Mouse (Mus musculus) thymus, adult 2 months (tissue): ENCODE measurements around the gene Kif13a. TPM values are rescaled to one million over a fixed set of nuclear protein-coding genes. Genes with fewer than 3 reads are reported as not detected.

Experiments
- DNase-seq: peaks from one replicate; pipeline ENCODE4 v3.0.0; 2021
- H3K27ac ChIP-seq: fragments of 200-500 bp; 2 replicates; pipeline ENCODE4 v1.5.1; 2012; ENCODE audit warnings: low read length, control low read depth; ENCODE audit not compliant: control insufficient read depth, insufficient read depth
- H3K27me3 ChIP-seq: fragments of 200-500 bp; 2 replicates; pipeline ENCODE4 v1.6.1; 2012; ENCODE audit warnings: mild to moderate bottlenecking, low read length, moderate library complexity, mixed read lengths; ENCODE audit not compliant: control insufficient read depth, insufficient read depth
- H3K36me3 ChIP-seq: fragments of 200-500 bp; 2 replicates; pipeline ENCODE4 v1.6.1; 2012; ENCODE audit warnings: mild to moderate bottlenecking, low read length, moderate library complexity; ENCODE audit not compliant: control insufficient read depth, insufficient read depth
- H3K4me1 ChIP-seq: fragments of 200-500 bp; replicated peaks from 2 replicates; pipeline ENCODE4 v1.6.1; 2012; ENCODE audit warnings: low read length; ENCODE audit not compliant: control insufficient read depth, insufficient read depth
- H3K4me3 ChIP-seq: fragments of 200-500 bp; 2 replicates; pipeline ENCODE4 v1.5.1; 2012; ENCODE audit warnings: mild to moderate bottlenecking, low read length, control low read depth, moderate library complexity; ENCODE audit not compliant: control insufficient read depth, insufficient read depth
- CTCF ChIP-seq: fragments of 200-500 bp; IDR thresholded peaks from 2 replicates; pipeline ENCODE4 v1.5.1; 2012; ENCODE audit warnings: mild to moderate bottlenecking, control low read depth, low read length, moderate library complexity, borderline replicate concordance; ENCODE audit not compliant: control insufficient read depth, poor library complexity, insufficient read depth; ENCODE audit errors: extremely low read depth
- POLR2A ChIP-seq: fragments of 200-500 bp; IDR thresholded peaks from 2 replicates; pipeline ENCODE4 v1.6.1; 2012; ENCODE audit warnings: mild to moderate bottlenecking, low read length, control low read depth, moderate library complexity; ENCODE audit not compliant: control insufficient read depth, poor library complexity, insufficient read depth; ENCODE audit errors: extremely low read depth
- WGBS: fragments of 180-500 bp; shearing (Covaris S2); methylation state at CpG from one replicate; pipeline ENCODE4 v1.1.7; 2018; 5-methylcytosine and 5-hydroxymethylcytosine counted together
- polyA plus RNA-seq: library from polyadenylated mRNA; depleted of rRNA; stranded (reverse); fragments of >200 nt; gene quantifications from 2 replicates; pipeline ENCODE4 v1.2.3, GENCODE M21; 2012

Kif13a gene
- polyA plus RNA-seq, 1 experiment, result 6.4 TPM

DNA sequence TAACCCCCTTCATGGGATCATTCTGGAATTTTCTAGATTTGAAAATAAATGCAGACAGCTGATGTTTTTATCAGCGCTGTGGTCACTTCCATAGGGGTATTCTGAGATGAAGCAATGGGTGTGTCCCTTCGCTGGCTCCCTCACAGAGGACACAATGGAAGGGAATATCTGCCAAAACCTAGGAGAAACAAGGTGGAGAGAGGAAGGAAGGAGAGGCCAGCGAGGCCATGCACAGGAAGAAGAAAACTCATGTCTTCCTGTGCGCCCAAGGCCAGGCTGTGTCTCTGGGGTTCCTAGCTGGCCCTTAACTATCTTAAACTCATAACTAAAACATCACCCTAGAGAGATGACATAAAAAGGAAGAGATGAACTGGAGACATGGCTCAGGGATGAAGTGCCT is 52.6 kb downstream of the Kif13a start:
- 86% methylated on average over 4 of the region's 4 CpGs for WGBS
- no peak overlapping the region for H3K27ac ChIP-seq
- H3K36me3 ChIP-seq, result no peaks in the 10 kb centered on the region
- H3K27me3 ChIP-seq, result no peaks in the 10 kb centered on the region
- no peak for DNase-seq
- no peak overlapping the region for H3K4me3 ChIP-seq
- no peak for TF ChIP-seq CTCF
- no peak for TF ChIP-seq POLR2A
- no peaks in the 10 kb centered on the region for H3K4me1 ChIP-seq

DNA sequence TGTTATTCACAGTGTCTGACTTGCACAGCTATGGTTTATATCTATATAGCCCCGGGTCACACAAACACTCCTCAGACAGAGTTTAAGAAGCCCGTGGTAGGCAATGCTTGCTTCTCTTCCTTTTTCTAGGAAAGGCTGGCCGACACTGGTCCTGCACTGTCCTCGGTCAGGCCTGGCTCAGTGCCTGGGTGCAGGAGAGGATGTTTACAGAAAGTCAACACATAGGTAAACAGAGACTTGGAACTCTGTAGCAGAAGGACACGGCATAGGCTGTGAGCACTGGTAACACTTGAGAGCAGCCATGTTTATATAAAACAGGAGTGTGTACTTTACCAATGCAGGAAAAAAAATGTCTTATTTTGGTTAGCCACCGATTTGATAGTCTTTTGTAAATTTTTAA is 54.3 kb downstream of the Kif13a start:
- H3K36me3 ChIP-seq, result no peaks in the 10 kb centered on the region
- H3K4me3 ChIP-seq, result no peak overlapping the region
- no peaks in the 10 kb centered on the region for H3K27me3 ChIP-seq
- TF ChIP-seq CTCF (no peak), POLR2A (no peak)
- WGBS, result 87% methylated on average over 6 of the region's 6 CpGs
- no peaks in the 10 kb centered on the region for H3K4me1 ChIP-seq
- no peak overlapping the region for H3K27ac ChIP-seq
- no peak for DNase-seq

GRCm38 (mm10) chr13:46872732-46873131 is 56.9 kb downstream of the Kif13a start:
- TF ChIP-seq CTCF, result no peak
- no peak for TF ChIP-seq POLR2A
- Histone ChIP-seq H3K4me3 (no peak overlapping the region), H3K4me1 (no peaks in the 10 kb centered on the region), H3K36me3 (no peaks in the 10 kb centered on the region), H3K27me3 (no peaks in the 10 kb centered on the region), H3K27ac (no peak overlapping the region)
- 93% methylated on average over 11 of the region's 11 CpGs for WGBS
- no peak for DNase-seq

- no peak for DNase-seq
Measured at GRCm38 (mm10) chr13:46872194-46872593, 57.5 kb downstream of the Kif13a start.

GRCm38 (mm10) chr13:46869464-46869863 is 60.2 kb downstream of the Kif13a start:
- 98% methylated on average over 13 of the region's 13 CpGs for WGBS
- Histone ChIP-seq H3K27ac (no peak overlapping the region), H3K27me3 (no peaks in the 10 kb centered on the region), H3K4me1 (no peaks in the 10 kb centered on the region), H3K4me3 (no peak overlapping the region), H3K36me3 (no peaks in the 10 kb centered on the region)
- no peak for DNase-seq
- TF ChIP-seq CTCF (no peak), POLR2A (no peak)

More at GRCm38 (mm10) chr13:46872194-46872593, 57.5 kb downstream of the Kif13a start:
- Histone ChIP-seq H3K4me3 (no peak overlapping the region), H3K27me3 (no peaks in the 10 kb centered on the region), H3K27ac (no peak overlapping the region), H3K36me3 (no peaks in the 10 kb centered on the region), H3K4me1 (no peaks in the 10 kb centered on the region)
- no peak for TF ChIP-seq POLR2A
- TF ChIP-seq CTCF, result no peak
- 91% methylated on average over 6 of the region's 6 CpGs for WGBS

DNA sequence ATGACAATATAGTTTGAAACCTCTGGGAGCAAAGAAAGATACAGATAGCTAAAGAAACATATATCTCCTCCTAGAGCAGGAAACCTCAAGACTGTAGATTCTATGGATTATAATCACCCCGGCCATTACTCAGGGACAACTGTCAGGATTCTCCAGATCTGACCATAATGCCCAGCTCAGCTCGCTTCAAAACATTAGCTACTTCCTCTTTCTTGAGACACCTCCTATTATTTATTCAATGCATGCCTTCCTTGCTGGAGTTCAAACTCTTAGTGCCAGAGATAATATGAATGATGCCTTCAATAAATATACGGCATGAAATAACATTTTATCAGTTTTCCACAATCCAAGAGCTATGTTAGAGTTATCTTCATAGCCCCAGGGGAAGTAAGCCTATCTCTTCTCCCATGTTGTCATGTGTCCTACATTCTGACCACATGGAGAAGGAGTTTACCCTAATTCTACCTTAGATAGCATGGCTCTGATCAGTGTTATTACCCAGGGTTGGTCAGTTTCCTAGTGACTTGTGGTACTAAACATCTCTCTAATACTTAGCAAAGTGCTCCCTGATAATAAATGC is 66.4 kb downstream of the Kif13a start:
- Histone ChIP-seq H3K27ac (no peak overlapping the region), H3K27me3 (no peaks in the 10 kb centered on the region), H3K4me1 (no peaks in the 10 kb centered on the region), H3K36me3 (no peaks in the 10 kb centered on the region), H3K4me3 (no peak overlapping the region)
- no peak for TF ChIP-seq POLR2A
- no peak for TF ChIP-seq CTCF
- 76% methylated on average over 3 of the region's 3 CpGs for WGBS
- DNase-seq, result no peak

DNA sequence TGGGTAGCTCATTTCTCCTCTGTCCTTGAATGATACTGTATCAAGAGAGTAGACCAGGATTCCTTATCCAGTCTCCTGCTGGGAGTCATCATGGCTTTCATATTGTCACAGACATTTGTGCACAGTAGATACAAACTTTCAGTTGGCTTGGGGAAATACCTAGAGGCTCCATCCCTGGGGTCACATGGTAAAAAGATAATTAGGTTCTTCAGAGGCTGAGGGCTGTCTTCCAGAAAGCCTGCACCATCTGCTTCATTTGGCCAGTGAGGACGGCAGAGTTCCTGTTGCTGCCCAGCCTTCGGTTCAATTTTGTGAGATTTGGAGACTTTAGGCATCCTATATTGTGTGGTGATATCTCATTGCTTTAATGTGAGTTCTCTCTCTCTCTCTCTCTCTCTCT is 69.8 kb downstream of the Kif13a start:
- no peak overlapping the region for H3K4me3 ChIP-seq
- WGBS, result 98% methylated on average over 2 of the region's 2 CpGs
- H3K27me3 ChIP-seq, result no peaks in the 10 kb centered on the region
- no peaks in the 10 kb centered on the region for H3K36me3 ChIP-seq
- TF ChIP-seq POLR2A (no peak), CTCF (no peak)
- no peaks in the 10 kb centered on the region for H3K4me1 ChIP-seq
- no peak for DNase-seq
- no peak overlapping the region for H3K27ac ChIP-seq
